Mouse (Mus musculus) megakaryocyte, embryonic 14.5 days (primary cell): ENCODE measurements around the gene A630023A22Rik.

Experiments used
- FLI1 ChIP-seq: IDR thresholded peaks from 2 replicates; pipeline ENCODE4 v1.6.1; 2012; ENCODE audit warnings: low read length, inconsistent platforms, mixed read lengths
- GATA1 ChIP-seq: IDR thresholded peaks from 3 replicates; pipeline ENCODE4 v1.6.1; 2012; ENCODE audit warnings: mixed read lengths, low read length, inconsistent platforms, borderline replicate concordance

GRCm38 (mm10) chr14:34102601-34103000 is at the start of gene A630023A22Rik:
- no peak for TF ChIP-seq GATA1
- no peak for TF ChIP-seq FLI1
